Mouse (Mus musculus): ENCODE data around the gene Nup98. TPM values are rescaled to one million over a fixed set of nuclear protein-coding genes. Genes with fewer than 3 reads are reported as not detected.

Gene Nup98
- polyA plus RNA-seq, 1 experiment, result 13.0 TPM

- 94% methylated on average over 1 of the region's 1 CpGs for WGBS
- DNase-seq, result no peak
- Histone ChIP-seq H3K36me3 (ENCODE audit: control insufficient read depth, insufficient read depth, low read length) (no peaks in the 10 kb centered on the region), H3K4me3 (ENCODE audit: insufficient read depth, low read depth, low read length) (no peak overlapping the region), H3K27ac (ENCODE audit: insufficient read depth, low read depth, low read length) (no peak overlapping the region), H3K27me3 (replicated peaks; ENCODE audit: control insufficient read depth, insufficient read depth, low read length) (no peaks in the 10 kb centered on the region), H3K4me1 (ENCODE audit: control insufficient read depth, insufficient read depth, low read length) (no peaks in the 10 kb centered on the region)
- no peak for TF ChIP-seq CTCF (conservative IDR thresholded peaks at IDR 0.05; ENCODE audit: insufficient read depth, insufficient read length, low read depth, low read length)
- no peak for TF ChIP-seq POLR2A (IDR thresholded peaks at IDR 0.05; ENCODE audit: low read depth, low read length)
Measured at GRCm38 (mm10) chr7:102108206-102108605, 101.8 kb downstream of the Nup98 start.

GRCm38 (mm10) chr7:102106700-102107141, 103.3 kb downstream of the Nup98 start:
- TF ChIP-seq CTCF (conservative IDR thresholded peaks at IDR 0.05; ENCODE audit: insufficient read depth, insufficient read length, low read depth, low read length) (no peak), POLR2A (IDR thresholded peaks at IDR 0.05; ENCODE audit: low read depth, low read length) (no peak)
- Histone ChIP-seq H3K4me3 (ENCODE audit: insufficient read depth, low read depth, low read length) (no peak overlapping the region), H3K27me3 (replicated peaks; ENCODE audit: control insufficient read depth, insufficient read depth, low read length) (no peaks in the 10 kb centered on the region), H3K27ac (ENCODE audit: insufficient read depth, low read depth, low read length) (no peak overlapping the region), H3K4me1 (ENCODE audit: control insufficient read depth, insufficient read depth, low read length) (no peaks in the 10 kb centered on the region), H3K36me3 (ENCODE audit: control insufficient read depth, insufficient read depth, low read length) (no peaks in the 10 kb centered on the region)
- DNase-seq, result no peak
- WGBS, result 30% methylated on average over 23 of the region's 23 CpGs

GRCm38 (mm10) chr7:102104126-102104525, 105.8 kb downstream of the Nup98 start:
- Histone ChIP-seq H3K4me1 (ENCODE audit: control insufficient read depth, insufficient read depth, low read length) (peaks cover 4% of the 10 kb centered on the region; the same call in 1 of the 2 replicates), H3K4me3 (ENCODE audit: insufficient read depth, low read depth, low read length) (no peak overlapping the region), H3K27me3 (replicated peaks; ENCODE audit: control insufficient read depth, insufficient read depth, low read length) (no peaks in the 10 kb centered on the region), H3K27ac (ENCODE audit: insufficient read depth, low read depth, low read length) (no peak overlapping the region), H3K36me3 (ENCODE audit: control insufficient read depth, insufficient read depth, low read length) (no peaks in the 10 kb centered on the region)
- no peak for TF ChIP-seq CTCF (conservative IDR thresholded peaks at IDR 0.05; ENCODE audit: insufficient read depth, insufficient read length, low read depth, low read length)
- TF ChIP-seq POLR2A (IDR thresholded peaks at IDR 0.05; ENCODE audit: low read depth, low read length), result no peak
- peak; percentile 14 for DNase-seq
- 69% methylated on average over 5 of the region's 5 CpGs for WGBS

- Histone ChIP-seq H3K4me1 (ENCODE audit: control insufficient read depth, insufficient read depth, low read length) (peaks cover 4% of the 10 kb centered on the region; the same call in 1 of the 2 replicates), H3K36me3 (ENCODE audit: control insufficient read depth, insufficient read depth, low read length) (no peaks in the 10 kb centered on the region), H3K27ac (ENCODE audit: insufficient read depth, low read depth, low read length) (no peak overlapping the region), H3K27me3 (replicated peaks; ENCODE audit: control insufficient read depth, insufficient read depth, low read length) (no peaks in the 10 kb centered on the region), H3K4me3 (ENCODE audit: insufficient read depth, low read depth, low read length) (no peak overlapping the region)
- 86% methylated on average over 2 of the region's 2 CpGs for WGBS
- TF ChIP-seq POLR2A (IDR thresholded peaks at IDR 0.05; ENCODE audit: low read depth, low read length) (no peak), CTCF (conservative IDR thresholded peaks at IDR 0.05; ENCODE audit: insufficient read depth, insufficient read length, low read depth, low read length) (no peak)
- DNase-seq, result no peak
Measured at GRCm38 (mm10) chr7:102103555-102103954, 106.4 kb downstream of the Nup98 start.

- no peak overlapping the region for H3K27ac ChIP-seq (ENCODE audit: insufficient read depth, low read depth, low read length)
- no peak overlapping the region for H3K4me3 ChIP-seq (ENCODE audit: insufficient read depth, low read depth, low read length)
- no peaks in the 10 kb centered on the region for H3K36me3 ChIP-seq (ENCODE audit: control insufficient read depth, insufficient read depth, low read length)
- H3K4me1 ChIP-seq (ENCODE audit: control insufficient read depth, insufficient read depth, low read length), result peaks cover 4% of the 10 kb centered on the region; the same call in 1 of the 2 replicates
- WGBS, result 66% methylated on average over 6 of the region's 6 CpGs
- DNase-seq, result peak; percentile 15
- no peaks in the 10 kb centered on the region for H3K27me3 ChIP-seq (replicated peaks; ENCODE audit: control insufficient read depth, insufficient read depth, low read length)
- TF ChIP-seq CTCF (conservative IDR thresholded peaks at IDR 0.05; ENCODE audit: insufficient read depth, insufficient read length, low read depth, low read length) (no peak), POLR2A (IDR thresholded peaks at IDR 0.05; ENCODE audit: low read depth, low read length) (no peak)
Measured at GRCm38 (mm10) chr7:102102696-102103095, 107.3 kb downstream of the Nup98 start.

- Histone ChIP-seq H3K27ac (ENCODE audit: insufficient read depth, low read depth, low read length) (no peak overlapping the region), H3K4me3 (ENCODE audit: insufficient read depth, low read depth, low read length) (no peak overlapping the region), H3K27me3 (replicated peaks; ENCODE audit: control insufficient read depth, insufficient read depth, low read length) (no peaks in the 10 kb centered on the region), H3K4me1 (ENCODE audit: control insufficient read depth, insufficient read depth, low read length) (peaks cover 4% of the 10 kb centered on the region; the same call in 1 of the 2 replicates), H3K36me3 (ENCODE audit: control insufficient read depth, insufficient read depth, low read length) (no peaks in the 10 kb centered on the region)
- WGBS, result 81% methylated on average over 8 of the region's 8 CpGs
- DNase-seq, result no peak
- TF ChIP-seq CTCF (conservative IDR thresholded peaks at IDR 0.05; ENCODE audit: insufficient read depth, insufficient read length, low read depth, low read length) (no peak), POLR2A (IDR thresholded peaks at IDR 0.05; ENCODE audit: low read depth, low read length) (no peak)
Measured at GRCm38 (mm10) chr7:102102241-102102640, 107.7 kb downstream of the Nup98 start.

GRCm38 (mm10) chr7:102101487-102101886, 108.5 kb downstream of the Nup98 start, which contains the start of gene Art1:
TSS of gene Art1 (plus strand) at chr7:102101743.
- TF ChIP-seq CTCF (conservative IDR thresholded peaks at IDR 0.05; ENCODE audit: insufficient read depth, insufficient read length, low read depth, low read length) (no peak), POLR2A (IDR thresholded peaks at IDR 0.05; ENCODE audit: low read depth, low read length) (no peak)
- H3K4me3 ChIP-seq (ENCODE audit: insufficient read depth, low read depth, low read length), result no peak within 1 kb of the TSS
- peaks cover 4% of the 10 kb centered on the region; the same call in 1 of the 2 replicates for H3K4me1 ChIP-seq (ENCODE audit: control insufficient read depth, insufficient read depth, low read length)
- DNase-seq, result no peak
- H3K36me3 ChIP-seq (ENCODE audit: control insufficient read depth, insufficient read depth, low read length), result no peaks in the 10 kb centered on the region
- 84% methylated on average over 5 of the region's 5 CpGs for WGBS
- H3K27me3 ChIP-seq (replicated peaks; ENCODE audit: control insufficient read depth, insufficient read depth, low read length), result no peaks in the 10 kb centered on the region
- no peak within 1 kb of the TSS for H3K27ac ChIP-seq (ENCODE audit: insufficient read depth, low read depth, low read length)
